Mouse (Mus musculus) liver, embryonic 12.5 days (tissue): ENCODE measurements around the gene Ptpn20. TPM values are rescaled to one million over a fixed set of nuclear protein-coding genes. Genes with fewer than 3 reads are reported as not detected.
A peak's percentile ranks its signal among the peaks of the same experiment; 100 is the strongest.

Experiments used
- ATAC-seq: fragments of 200-750 bp; cut with Nextera tagmentation; 2 replicates; pipeline ENCODE4 v1.8.0; 2017; ENCODE audit warnings: moderate number of reproducible peaks, mild to moderate bottlenecking, moderate library complexity
- H3K27ac ChIP-seq: fragments of 300-500 bp; sonication (generic); 2 replicates; pipeline ENCODE4 v1.5.1; 2016; ENCODE audit warnings: mild to moderate bottlenecking
- H3K27me3 ChIP-seq: fragments of 300-500 bp; sonication (generic); replicated peaks from 2 replicates; pipeline ENCODE4 v1.6.1; 2016; ENCODE audit warnings: mild to moderate bottlenecking, moderate library complexity
- H3K36me3 ChIP-seq: fragments of 300-500 bp; sonication (generic); 2 replicates; pipeline ENCODE4 v1.6.1; 2016; ENCODE audit warnings: mild to moderate bottlenecking, moderate library complexity
- H3K4me1 ChIP-seq: fragments of 300-500 bp; sonication (generic); 2 replicates; pipeline ENCODE4 v1.6.1; 2016
- H3K4me2 ChIP-seq: fragments of 300-500 bp; sonication (generic); 2 replicates; pipeline ENCODE4 v1.6.1; 2016; ENCODE audit warnings: mild to moderate bottlenecking, moderate library complexity
- H3K4me3 ChIP-seq: fragments of 300-500 bp; sonication (generic); 2 replicates; pipeline ENCODE4 v1.5.1; 2016; ENCODE audit warnings: mild to moderate bottlenecking, moderate library complexity
- H3K9ac ChIP-seq: fragments of 300-500 bp; sonication (generic); 2 replicates; pipeline ENCODE4 v1.6.1; 2016; ENCODE audit warnings: mild to moderate bottlenecking, moderate library complexity
- H3K9me3 ChIP-seq: fragments of 300-500 bp; sonication (generic); replicated peaks from 2 replicates; pipeline ENCODE4 v1.6.1; 2016; ENCODE audit warnings: mild to moderate bottlenecking, moderate library complexity
- WGBS: fragments of 180-500 bp; shearing (Covaris S2); methylation state at CpG from one replicate; pipeline ENCODE4 v1.1.7; 2016; ENCODE audit not compliant: insufficient replicate concordance; 5-methylcytosine and 5-hydroxymethylcytosine counted together
- polyA plus RNA-seq: library from polyadenylated mRNA; unstranded; fragments of >200 nt; fragmentation: Nextera tagmentation; extraction: Ambion mirVana; gene quantifications from 2 replicates; pipeline ENCODE4 v1.2.1, GENCODE M21; 2016

Gene Ptpn20
- polyA plus RNA-seq, 1 experiment from 2014 or later = 0.12 TPM

DNA sequence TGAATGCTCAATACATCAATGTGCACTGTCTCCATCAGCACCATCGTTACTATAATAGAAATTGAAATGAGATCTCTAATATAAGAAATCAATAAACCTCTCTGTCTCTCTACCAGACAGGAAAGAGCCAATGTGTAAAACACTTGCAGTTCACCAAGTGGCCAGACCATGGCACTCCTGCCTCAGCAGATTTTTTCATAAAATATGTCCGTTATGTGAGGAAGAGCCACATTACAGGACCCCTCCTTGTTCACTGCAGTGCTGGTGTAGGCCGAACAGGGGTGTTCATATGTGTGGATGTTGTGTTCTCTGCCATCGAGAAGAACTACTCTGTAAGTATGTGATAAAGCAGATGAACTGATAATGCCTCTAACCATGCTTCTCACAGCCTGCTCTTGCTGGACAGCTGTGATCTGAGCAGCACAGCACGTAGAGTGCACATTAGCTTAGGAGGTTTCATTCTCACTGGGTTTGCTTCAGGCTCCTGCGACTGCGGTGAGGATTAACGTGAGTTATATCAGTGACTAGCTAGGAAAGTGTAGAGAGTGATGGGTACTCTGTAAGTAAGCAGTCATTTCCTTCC lies 43.9 kb downstream of the Ptpn20 start:
- no peaks in the 10 kb centered on the region for H3K27me3 ChIP-seq
- peaks cover 33% of the 10 kb centered on the region for H3K4me1 ChIP-seq
- H3K9ac ChIP-seq = no peak overlapping the region
- WGBS = 47% methylated on average over 8 of the region's 8 CpGs
- peak; percentile 82 for ATAC-seq
- H3K4me3 ChIP-seq = no peak overlapping the region
- H3K36me3 ChIP-seq = no peaks in the 10 kb centered on the region
- H3K9me3 ChIP-seq = no peaks in the 10 kb centered on the region
- 0 out of 2 replicates have a peak overlapping the region, but pooled peaks have one; percentile 32 for H3K27ac ChIP-seq
- no peak overlapping the region for H3K4me2 ChIP-seq

DNA sequence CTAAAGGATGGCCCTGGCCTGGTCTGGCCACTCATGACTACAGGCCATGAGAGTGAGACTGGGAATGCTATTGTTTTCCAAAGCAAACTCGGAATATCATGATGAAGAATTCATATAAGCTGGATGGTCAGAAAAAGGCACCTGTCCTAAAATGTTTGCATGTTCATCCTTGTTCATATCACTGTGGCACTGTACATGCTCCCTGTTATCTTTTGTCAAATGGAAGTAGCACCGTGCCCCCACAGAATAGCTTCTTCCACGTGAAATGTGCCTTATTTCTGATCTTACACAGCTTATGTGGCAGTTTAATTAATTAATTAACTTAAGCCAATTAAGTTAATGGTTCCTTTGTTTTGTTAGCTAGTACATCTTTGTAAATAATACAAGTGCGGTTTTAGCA lies 45.3 kb downstream of the Ptpn20 start:
- peak; percentile 80 for ATAC-seq
- no peaks in the 10 kb centered on the region for H3K36me3 ChIP-seq
- no peak overlapping the region for H3K4me2 ChIP-seq
- peaks cover 33% of the 10 kb centered on the region for H3K4me1 ChIP-seq
- no peaks in the 10 kb centered on the region for H3K9me3 ChIP-seq
- H3K9ac ChIP-seq = no peak overlapping the region
- WGBS = 43% methylated on average over 4 of the region's 4 CpGs
- 0 out of 2 replicates have a peak overlapping the region, but pooled peaks have one; percentile 1 for H3K27ac ChIP-seq
- H3K27me3 ChIP-seq = no peaks in the 10 kb centered on the region
- no peak overlapping the region for H3K4me3 ChIP-seq

DNA sequence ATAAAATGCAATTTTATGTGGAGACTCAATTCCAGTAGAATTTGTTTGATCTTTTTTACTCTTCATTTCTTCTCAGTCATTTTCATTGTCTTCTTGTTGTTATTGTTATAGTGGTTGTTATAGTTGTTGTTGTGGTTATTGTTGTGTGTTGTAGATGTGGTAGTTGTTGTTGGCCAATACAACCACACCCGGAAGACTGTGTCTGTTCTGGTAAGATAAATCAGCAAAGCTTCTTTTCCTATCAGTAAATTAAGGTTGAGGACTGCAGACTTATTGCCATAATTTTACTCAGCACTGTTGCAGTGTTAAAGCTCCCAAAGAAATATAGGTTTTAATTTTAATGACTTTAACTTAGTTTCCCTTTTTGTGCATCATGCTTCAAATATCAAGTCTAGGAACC lies 45.8 kb downstream of the Ptpn20 start:
- Histone ChIP-seq H3K9ac (no peak overlapping the region), H3K4me3 (no peak overlapping the region), H3K4me1 (peaks cover 33% of the 10 kb centered on the region), H3K4me2 (peak overlapping the region; percentile 16; the same call in 1 of the 2 replicates), H3K9me3 (no peaks in the 10 kb centered on the region), H3K36me3 (no peaks in the 10 kb centered on the region), H3K27ac (no peak overlapping the region), H3K27me3 (no peaks in the 10 kb centered on the region)
- ATAC-seq = peak; percentile 82
- 41% methylated on average over 1 of the region's 1 CpGs for WGBS

DNA sequence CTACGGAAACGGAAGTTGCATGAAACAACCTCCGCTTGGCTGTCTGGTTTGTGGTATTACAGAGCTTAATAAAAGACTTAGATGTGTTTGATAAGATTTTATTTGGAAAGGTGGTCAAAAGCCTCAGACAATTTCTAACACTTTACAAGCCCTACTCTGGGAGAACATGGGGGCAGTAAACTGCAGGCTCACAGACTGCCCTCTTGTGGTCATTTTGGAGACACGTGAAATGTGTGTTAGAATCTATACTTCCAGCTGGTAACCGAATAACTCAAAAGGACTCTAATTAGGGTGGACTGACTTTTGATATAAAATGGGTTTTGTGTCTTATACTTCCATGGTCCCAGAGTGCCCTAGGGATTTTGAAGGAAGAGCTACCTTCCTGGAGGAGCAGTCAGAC lies 50.4 kb downstream of the Ptpn20 start:
- Histone ChIP-seq H3K36me3 (no peaks in the 10 kb centered on the region), H3K27ac (no peak overlapping the region), H3K4me2 (no peak overlapping the region), H3K4me1 (peaks cover 13% of the 10 kb centered on the region), H3K9ac (no peak overlapping the region), H3K9me3 (no peaks in the 10 kb centered on the region), H3K4me3 (no peak overlapping the region), H3K27me3 (no peaks in the 10 kb centered on the region)
- 71% methylated on average over 5 of the region's 5 CpGs for WGBS
- no peak for ATAC-seq

DNA sequence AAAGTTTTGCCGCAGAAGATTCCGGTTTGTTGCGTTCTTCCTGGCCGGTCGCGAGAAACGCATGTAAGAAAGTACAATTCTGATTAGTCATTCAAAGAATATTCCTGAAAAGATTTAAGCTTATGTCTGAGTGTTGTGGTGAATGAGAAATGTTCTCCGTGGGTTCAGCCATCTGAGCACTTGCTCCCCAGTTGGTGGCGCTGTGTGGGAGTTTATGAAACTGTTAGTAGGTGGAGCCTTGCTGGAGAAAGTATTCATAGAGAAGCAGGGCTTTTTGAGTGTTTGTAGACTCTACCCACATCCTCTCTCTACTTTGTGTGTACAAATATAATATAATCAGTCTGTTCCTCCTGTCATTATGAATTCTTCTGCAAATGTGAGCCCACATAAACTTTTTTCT lies 61.7 kb downstream of the Ptpn20 start:
- Histone ChIP-seq H3K27ac (no peak overlapping the region), H3K36me3 (no peaks in the 10 kb centered on the region), H3K9me3 (peaks cover 5% of the 10 kb centered on the region; the same call in 1 of the 2 replicates), H3K4me3 (no peak overlapping the region), H3K4me2 (no peak overlapping the region), H3K4me1 (no peaks in the 10 kb centered on the region), H3K9ac (no peak overlapping the region), H3K27me3 (no peaks in the 10 kb centered on the region)
- WGBS = 86% methylated on average over 9 of the region's 9 CpGs
- no peak for ATAC-seq

DNA sequence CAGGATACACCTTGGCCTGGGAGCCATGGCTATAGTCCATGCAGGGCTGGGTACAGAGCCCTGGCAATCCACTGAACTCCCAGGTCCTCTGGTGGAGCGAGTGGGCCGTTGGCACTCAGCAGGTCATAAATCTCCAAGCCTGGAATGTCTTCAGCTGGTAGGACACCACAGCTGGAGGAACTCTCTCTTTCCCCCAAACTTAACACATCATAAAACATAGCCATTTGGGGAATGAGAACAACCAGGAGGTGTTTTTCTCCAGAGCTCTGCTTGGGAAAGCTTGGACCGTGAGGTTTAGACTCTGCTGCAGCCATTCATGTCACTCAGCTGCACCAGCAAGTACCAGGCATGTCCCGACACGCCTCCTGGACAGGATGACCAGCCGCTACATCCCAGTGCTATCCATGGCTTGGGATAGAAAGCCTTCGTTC lies 68.5 kb downstream of the Ptpn20 start:
- Histone ChIP-seq H3K9me3 (no peaks in the 10 kb centered on the region), H3K27me3 (no peaks in the 10 kb centered on the region), H3K9ac (no peak overlapping the region), H3K4me1 (no peaks in the 10 kb centered on the region), H3K36me3 (no peaks in the 10 kb centered on the region), H3K4me3 (no peak overlapping the region), H3K4me2 (no peak overlapping the region), H3K27ac (no peak overlapping the region)
- no peak for ATAC-seq
- WGBS = 63% methylated on average over 7 of the region's 7 CpGs

DNA sequence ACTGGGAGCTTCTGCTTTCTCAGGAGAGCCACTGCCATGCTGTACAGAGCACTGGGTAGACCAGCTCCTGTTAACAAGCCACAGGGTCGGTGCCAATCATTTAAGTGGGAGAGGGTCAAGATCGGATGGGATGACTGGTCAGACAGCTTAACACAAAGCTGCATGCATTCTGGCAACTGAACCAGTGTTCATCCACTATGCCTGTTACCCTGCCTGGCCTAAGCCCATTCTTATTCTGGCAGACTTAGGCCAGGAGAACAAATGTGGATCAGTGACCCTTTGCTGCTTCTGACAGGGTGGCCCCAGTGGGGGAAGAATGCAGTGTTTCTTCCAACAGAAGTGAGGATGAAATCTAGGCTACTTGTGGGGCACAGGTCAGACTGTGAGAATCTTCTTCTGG lies 69.3 kb downstream of the Ptpn20 start:
- ATAC-seq = no peak
- Histone ChIP-seq H3K9ac (no peak overlapping the region), H3K36me3 (no peaks in the 10 kb centered on the region), H3K4me2 (no peak overlapping the region), H3K4me3 (no peak overlapping the region), H3K27ac (no peak overlapping the region), H3K27me3 (no peaks in the 10 kb centered on the region), H3K9me3 (no peaks in the 10 kb centered on the region), H3K4me1 (no peaks in the 10 kb centered on the region)
- WGBS = 56% methylated on average over 2 of the region's 2 CpGs

DNA sequence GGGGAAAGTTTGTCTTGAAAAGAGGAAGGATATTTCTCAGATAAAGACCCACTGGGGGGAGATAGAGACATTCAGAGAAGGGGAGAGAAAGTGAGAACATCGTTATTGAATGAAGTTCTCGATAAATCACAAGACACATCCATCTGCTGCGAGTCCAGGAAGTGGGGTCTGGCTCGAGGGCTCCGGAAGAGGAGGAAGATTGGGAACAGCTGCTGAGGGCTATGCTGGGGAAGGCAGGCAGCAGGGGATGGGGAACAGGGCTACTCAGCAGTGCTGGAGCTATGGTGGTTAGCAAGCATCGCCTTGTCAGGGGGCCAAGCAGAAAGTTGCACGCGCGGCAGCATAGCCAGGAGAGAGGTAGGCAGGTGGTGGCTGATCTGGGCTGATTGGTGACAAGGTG lies 73.1 kb downstream of the Ptpn20 start:
- H3K9me3 ChIP-seq = no peaks in the 10 kb centered on the region
- no peaks in the 10 kb centered on the region for H3K27me3 ChIP-seq
- WGBS = 39% methylated on average over 9 of the region's 9 CpGs
- no peaks in the 10 kb centered on the region for H3K36me3 ChIP-seq
- no peak overlapping the region for H3K4me2 ChIP-seq
- no peak overlapping the region for H3K4me3 ChIP-seq
- no peak overlapping the region for H3K27ac ChIP-seq
- no peaks in the 10 kb centered on the region for H3K4me1 ChIP-seq
- no peak for ATAC-seq
- no peak overlapping the region for H3K9ac ChIP-seq

DNA sequence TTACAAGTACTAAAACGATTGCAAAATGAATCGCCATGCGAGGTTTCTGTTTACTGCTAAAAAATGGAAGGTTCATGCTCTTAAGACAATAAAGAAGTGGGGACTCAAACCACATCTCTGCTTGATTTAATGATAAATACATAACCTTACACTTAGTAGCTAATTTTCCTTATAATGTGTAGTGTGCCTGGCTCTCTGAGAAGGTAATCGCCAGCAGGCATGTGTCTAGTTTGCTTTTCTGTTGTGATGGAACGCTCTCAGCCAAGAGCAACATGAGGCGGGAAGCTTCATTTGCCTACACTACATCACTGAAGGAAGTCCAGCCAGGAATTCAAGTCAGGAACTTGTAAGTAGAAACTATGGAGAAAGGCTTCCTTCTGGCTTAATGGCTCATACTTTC lies 77.3 kb downstream of the Ptpn20 start:
- H3K27me3 ChIP-seq = no peaks in the 10 kb centered on the region
- H3K27ac ChIP-seq = no peak overlapping the region
- no peak overlapping the region for H3K4me2 ChIP-seq
- WGBS = 75% methylated on average over 6 of the region's 6 CpGs
- H3K4me3 ChIP-seq = no peak overlapping the region
- no peaks in the 10 kb centered on the region for H3K36me3 ChIP-seq
- no peaks in the 10 kb centered on the region for H3K4me1 ChIP-seq
- no peak overlapping the region for H3K9ac ChIP-seq
- no peak for ATAC-seq
- H3K9me3 ChIP-seq = no peaks in the 10 kb centered on the region

DNA sequence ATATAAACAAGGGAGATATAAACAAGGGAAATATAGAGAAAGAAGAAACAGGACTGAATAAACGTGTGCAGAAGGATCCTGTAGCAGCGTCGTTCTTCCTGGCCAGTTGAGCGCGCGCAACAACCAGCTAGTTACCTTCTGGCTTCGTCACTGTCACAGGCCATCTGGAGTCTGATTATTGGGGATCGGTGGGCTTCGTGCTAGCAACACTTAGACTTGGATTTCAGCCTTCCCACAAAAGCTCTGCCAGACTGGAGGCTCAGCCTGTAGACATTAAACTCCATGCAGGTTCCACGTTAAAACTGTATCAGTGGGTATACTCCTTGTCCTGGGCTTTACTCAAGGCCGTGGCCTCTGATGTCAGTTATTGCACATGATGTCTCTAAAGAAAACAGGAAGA lies 80.9 kb downstream of the Ptpn20 start:
- no peak overlapping the region for H3K27ac ChIP-seq
- no peaks in the 10 kb centered on the region for H3K27me3 ChIP-seq
- no peaks in the 10 kb centered on the region for H3K4me1 ChIP-seq
- 80% methylated on average over 11 of the region's 11 CpGs for WGBS
- no peak overlapping the region for H3K9ac ChIP-seq
- no peaks in the 10 kb centered on the region for H3K9me3 ChIP-seq
- H3K36me3 ChIP-seq = no peaks in the 10 kb centered on the region
- no peak for ATAC-seq
- H3K4me2 ChIP-seq = no peak overlapping the region
- no peak overlapping the region for H3K4me3 ChIP-seq

DNA sequence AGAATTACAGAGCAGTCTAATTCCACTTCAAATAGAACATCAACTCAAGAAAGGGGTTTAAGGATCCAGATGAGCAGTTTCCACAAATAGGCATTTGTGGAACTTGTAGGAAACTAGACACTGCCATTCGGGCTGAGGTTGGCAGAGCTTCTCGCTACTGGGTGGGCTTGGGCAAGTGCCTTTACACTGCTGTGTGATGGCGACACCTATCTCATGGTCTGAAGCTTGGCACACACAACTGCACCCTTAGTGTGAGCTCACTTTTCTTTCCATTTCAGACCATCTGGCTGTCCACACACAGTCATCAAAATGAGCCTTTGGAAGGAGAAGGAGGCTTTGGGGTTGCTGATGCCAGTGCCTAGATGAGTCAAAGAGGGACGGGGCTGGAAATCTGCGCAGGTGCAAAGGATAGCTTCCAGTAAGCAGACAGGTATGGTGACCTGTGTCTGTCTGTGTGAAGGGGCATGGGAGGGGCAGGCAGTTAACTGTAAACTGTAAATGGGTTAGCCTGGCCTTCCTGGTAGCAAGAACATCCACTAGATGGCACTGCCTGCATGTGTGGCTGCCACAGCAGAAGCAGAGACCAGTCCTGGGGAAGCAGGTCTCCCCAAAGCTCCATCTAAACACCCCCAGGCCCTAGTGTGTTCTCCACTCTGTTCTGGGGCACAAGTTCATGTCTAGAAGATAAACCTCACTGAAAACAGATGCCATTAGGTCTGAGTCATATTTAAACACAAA lies 84.5 kb downstream of the Ptpn20 start:
- H3K4me1 ChIP-seq = no peaks in the 10 kb centered on the region
- H3K27me3 ChIP-seq = no peaks in the 10 kb centered on the region
- ATAC-seq = no peak
- H3K4me2 ChIP-seq = no peak overlapping the region
- no peak overlapping the region for H3K9ac ChIP-seq
- no peaks in the 10 kb centered on the region for H3K9me3 ChIP-seq
- no peak overlapping the region for H3K4me3 ChIP-seq
- H3K27ac ChIP-seq = no peak overlapping the region
- 56% methylated on average over 5 of the region's 5 CpGs for WGBS
- H3K36me3 ChIP-seq = no peaks in the 10 kb centered on the region

DNA sequence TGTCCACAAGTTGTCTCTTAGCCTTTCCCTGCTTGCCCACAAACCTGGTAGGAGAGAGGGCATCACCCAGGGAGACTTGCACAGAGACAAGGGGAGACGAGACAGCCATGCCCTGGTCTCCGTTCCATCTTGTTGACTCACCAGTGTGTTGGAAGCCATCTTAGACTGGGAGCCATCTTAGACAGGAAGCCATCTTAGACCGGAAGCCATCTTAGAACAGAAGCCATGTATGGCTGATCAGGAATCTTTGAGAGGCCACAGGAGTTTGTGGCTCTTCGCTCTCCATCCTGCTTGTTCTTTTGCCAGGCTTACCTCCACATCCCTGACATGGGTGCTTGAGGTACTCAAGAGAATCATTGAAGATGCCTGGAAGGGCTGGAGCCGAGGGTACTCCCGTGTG lies 89.0 kb downstream of the Ptpn20 start:
- Histone ChIP-seq H3K9me3 (no peaks in the 10 kb centered on the region), H3K4me1 (no peaks in the 10 kb centered on the region), H3K4me2 (no peak overlapping the region), H3K9ac (no peak overlapping the region), H3K27me3 (no peaks in the 10 kb centered on the region), H3K27ac (no peak overlapping the region), H3K4me3 (no peak overlapping the region), H3K36me3 (no peaks in the 10 kb centered on the region)
- ATAC-seq = no peak
- WGBS = 73% methylated on average over 6 of the region's 6 CpGs
